Mouse (Mus musculus) brain, adult 2 months (tissue): ENCODE measurements at regions not wholly inside any gene's neighbourhood (a gene's known extent, or its start where the extent isn't known, plus 50 kb on each side); places are given as distances from the start of the nearest gene placed in this dataset.
A peak's percentile ranks its signal among the peaks of the same experiment; 100 is the strongest.
"Not testable (repeated sequence)": the region's sequence is repeated elsewhere in the genome, so short reads cannot be mapped to it uniquely, and the experiment has no call there.

ENCODE experiments used
- DNase-seq: peaks from one replicate; pipeline ENCODE4 v3.0.0; 2011; ENCODE audit warnings: low read depth, low spot score

DNA sequence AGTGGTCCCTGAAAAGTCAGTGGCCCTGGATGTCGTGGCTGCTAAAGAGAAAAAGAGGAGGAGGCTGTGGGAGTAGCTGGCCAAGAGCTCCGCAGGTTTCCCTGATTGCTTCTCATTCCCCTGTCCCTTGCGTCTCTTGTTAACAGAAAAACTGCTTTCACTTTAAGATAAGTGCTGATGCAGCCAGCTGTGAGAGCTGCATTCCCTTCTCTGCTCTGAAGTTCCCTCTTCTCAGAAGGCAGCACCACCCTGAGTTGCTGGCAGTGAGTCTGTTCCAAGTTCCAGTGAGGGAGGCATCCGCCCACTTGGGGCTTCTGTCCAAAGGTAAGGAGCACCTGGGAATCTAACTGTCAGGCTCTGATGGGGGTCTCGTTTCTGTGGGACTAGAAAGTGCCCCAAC, 63.5 kb downstream of the Olfr693 start:
- peak; percentile 5 for DNase-seq

DNA sequence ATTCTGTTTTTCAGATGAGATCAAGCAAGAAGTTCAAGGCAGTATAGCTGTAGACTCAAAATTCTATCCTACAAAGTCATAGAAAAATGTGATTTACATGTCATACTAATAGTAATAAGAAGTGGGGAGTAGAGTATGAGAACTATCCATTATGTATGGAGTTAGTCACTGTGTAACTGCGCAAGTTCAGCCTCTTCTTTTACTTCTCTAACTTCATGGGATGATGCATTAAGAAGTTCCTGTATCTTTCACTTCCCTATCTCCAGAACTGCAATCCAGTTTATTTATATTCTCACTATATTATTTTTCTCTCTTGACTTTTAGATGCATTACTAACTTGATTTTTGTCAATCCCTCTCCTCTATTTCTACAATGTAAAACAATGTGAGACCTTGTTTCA, 67.7 kb downstream of the Olfr693 start:
- no peak for DNase-seq

DNA sequence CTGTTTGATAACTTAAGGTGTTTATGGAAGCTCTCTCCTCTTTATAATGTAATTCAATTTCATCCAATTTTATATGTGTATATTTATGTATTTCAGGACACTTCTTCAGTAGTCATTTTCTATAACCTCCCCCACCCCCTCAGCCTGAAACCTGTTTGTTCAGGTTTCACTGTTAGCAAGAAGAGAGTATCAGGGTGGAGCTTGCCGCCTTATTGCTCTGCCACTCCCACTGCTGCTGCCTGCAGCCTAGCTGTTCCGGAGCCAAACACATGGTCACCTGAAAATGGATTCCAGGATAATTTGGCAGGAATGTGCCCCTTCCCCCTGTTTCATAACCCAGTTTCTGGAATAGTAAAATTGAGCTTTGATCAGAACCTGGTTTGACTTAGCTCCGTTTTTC, 100.0 kb downstream of the Olfr693 start:
- no peak for DNase-seq

DNA sequence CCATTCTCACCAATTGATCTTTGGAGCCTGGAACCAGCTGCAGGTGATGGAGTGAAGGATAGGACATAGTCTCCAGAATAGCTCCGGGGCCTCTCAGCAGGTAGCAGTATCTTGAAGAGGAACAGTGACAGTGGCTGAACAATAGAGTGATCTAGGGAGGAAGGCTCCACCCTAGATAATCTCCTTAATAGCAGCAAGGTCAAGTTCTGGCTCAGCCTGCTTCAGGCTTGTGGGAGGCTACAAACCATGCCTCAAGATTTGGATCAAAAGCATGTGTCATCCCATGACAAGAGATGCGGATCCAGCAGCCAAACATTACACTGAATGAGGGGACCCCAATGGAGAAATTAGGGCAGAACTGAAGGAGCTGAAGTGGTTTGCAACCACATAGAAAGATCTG, 112.1 kb downstream of the Olfr693 start:
- DNase-seq, result not testable (repeated sequence)

DNA sequence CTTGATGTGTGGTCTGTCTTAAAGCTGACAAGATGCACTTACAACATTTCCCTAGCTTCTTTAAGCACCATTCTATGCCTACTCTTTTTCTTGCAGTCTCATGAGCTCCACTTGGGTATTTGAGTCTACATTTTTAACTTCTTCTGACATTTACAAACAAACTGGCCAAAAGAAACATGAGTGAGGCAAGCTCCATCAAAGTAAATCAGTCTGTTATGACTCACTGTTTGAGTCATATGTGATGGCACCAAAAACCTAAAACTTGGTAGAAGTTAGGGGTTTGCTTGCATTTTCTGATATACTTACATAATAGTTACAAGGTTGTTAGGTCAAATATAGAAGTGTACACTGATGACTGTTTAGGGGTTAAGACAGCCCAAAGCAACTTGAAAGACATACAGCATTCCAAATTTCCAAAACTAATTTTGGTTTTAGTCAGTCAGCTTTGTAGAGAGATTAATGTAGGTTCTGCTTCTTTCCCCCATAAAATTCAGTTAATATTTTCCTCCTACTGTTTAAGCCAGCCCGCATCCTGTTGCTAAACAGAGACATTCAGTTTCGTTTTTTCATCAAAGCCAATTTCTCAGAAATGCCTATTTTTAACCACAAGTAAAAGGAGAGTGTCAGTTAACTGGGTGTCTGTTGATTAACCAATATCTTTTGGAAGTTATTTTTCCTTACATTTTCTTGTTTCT, 129.4 kb downstream of the Olfr693 start:
- DNase-seq, result peak; percentile 8

DNA sequence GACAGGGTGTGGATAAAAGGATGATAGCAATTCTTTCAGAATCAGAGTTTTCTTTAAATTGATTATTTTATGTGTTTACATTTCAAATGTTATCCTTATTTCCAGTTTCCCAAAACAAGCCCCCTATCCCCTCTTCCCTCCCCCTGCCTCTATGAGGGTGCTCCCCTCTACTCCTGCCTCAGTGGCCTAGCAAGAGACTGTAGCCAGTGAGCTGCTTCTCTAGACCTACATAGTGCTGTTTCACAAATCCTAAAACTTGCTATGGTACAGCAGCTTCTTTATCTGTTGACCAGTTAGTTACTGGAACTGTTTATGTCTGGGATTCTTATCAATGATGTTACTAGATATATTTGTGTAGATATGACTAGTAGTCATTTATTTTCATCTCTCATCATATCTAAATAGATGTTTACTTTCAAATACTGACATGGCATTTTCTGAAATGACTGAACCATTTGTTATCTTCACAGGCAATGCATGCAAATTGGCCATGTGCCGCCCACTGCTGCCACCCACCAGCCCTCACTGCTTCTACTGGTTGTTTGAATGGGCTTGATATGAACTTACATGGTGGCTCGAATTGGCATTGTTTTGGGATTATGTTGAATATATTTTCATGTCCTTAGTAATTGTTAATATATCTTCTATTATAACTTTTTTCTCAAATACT, 150.8 kb downstream of the Olfr693 start:
- not testable (repeated sequence) for DNase-seq

DNA sequence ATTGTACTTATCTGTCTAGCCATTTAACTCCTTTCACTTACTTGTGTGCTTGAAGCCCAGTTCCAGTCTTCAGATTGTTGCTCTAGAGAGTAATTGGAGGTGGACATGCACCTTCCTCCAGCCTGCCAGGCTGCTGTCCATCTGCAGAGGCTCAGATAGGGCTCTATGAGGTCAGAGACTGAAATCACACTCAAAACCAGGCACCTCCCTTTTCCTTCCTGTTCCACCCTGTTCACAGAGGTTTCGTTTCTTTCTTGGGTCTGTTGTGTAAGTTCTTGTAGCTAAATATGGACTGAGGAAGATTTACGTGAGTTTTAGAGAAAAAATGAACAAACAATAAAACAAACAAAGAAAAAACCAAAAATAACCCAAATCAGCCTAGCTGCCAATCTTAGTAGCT, 151.4 kb downstream of the Olfr693 start:
- DNase-seq, result peak; percentile 6

DNA sequence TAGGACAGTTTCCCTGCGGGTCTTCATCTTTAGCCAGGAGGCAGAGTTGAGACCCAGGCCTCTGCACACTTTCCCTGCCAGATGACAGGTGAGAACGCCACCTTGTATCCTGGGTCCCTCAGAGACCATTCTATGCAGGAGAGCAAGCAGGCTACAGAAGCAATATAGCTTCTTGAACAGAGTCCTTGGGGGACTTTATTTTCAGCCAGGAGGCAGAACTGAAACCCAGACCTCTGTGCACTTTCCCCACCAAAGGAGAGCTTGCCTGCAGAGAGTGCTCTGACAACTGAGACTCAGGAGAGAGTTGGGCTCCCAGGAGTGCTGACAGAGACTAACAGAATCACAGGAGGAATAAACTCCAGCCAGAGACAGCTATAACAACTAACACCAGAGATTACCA, 185.5 kb downstream of the Olfr693 start:
- no peak for DNase-seq
